Mouse (Mus musculus): ENCODE data around the gene Axin2. TPM values are rescaled to one million over a fixed set of nuclear protein-coding genes. Genes with fewer than 3 reads are reported as not detected.
A peak's percentile ranks its signal among the peaks of the same experiment; 100 is the strongest.

Axin2 gene
- total RNA-seq, 2 experiments from 2014 or later: 30.3 to 32.6 TPM

DNA sequence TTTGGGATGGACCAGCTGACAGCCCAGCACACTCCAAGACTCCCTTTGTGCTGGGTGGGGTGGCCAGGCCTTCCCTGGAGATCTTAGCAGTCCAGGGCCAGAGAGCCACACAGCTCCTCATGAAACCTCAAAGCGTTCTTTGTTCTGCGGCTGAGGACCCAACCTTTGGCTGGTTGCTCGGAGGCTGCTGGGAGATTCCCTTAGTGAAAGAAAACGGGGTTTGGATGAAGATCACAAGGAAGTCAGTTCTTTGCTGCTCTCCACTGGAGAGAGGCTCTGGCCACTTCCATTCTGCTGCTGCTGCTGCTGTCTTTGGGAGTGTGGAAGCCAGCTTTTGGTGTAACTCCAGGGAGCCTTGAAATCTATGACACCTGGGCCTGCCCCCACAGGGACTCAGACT lies 53.3 kb downstream of the Axin2 start:
- DNase-seq (ENCODE audit: low spot score in 2 of 2): no peak

GRCm38 (mm10) chr11:108973866-108974265 lies 53.7 kb downstream of the Axin2 start:
- DNase-seq (ENCODE audit: low spot score in 2 of 2): no peak

- no peak for DNase-seq (ENCODE audit: low spot score in 2 of 2)
These were observed 55.4 kb downstream of the Axin2 start for GRCm38 (mm10) chr11:108975583-108975982.

DNA sequence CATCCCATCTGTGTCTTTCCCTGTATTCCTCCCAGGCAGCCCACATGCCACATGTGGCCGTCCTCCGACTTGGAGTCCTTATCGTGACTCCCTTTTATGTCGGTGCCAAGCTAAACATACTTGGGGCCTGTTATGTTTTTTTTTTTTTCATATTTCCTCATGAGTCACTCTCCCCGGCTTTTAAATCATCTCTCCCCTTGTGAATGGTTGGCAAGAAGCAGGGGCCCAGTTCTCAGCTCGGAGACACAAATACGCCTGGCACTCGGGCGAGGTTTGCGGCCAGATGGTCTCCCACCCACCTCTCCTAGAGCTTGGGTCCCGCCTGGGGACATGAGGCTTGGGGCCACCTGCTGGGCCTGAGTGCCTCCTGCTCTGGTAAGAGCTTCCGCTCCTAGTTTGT lies 60.4 kb downstream of the Axin2 start:
- peak in 1 of 2 experiments; percentile 39 for DNase-seq (ENCODE audit: low spot score in 2 of 2)

DNA sequence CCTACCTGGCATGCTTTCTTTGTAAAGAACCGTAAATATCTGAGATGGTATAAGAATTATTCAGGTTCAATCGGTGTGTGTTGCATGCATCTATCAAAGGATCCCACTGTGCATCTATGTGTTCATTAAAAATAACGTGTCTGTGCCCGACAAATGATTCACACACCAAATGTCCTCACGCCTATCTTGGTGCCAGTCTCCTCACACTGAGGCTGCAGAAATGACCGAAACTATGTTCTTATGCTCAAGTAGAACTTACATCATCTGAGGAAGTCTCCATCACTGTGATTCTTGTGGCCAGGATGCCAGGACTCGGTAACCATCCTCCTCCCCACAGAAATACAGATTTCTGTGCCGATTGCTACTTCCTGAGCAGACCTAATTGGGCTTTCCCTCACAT lies 60.9 kb downstream of the Axin2 start:
- DNase-seq (ENCODE audit: low spot score in 2 of 2): no peak

- no peak for DNase-seq (ENCODE audit: low spot score in 2 of 2)
These were observed 63.4 kb downstream of the Axin2 start for GRCm38 (mm10) chr11:108983409-108984064.

DNA sequence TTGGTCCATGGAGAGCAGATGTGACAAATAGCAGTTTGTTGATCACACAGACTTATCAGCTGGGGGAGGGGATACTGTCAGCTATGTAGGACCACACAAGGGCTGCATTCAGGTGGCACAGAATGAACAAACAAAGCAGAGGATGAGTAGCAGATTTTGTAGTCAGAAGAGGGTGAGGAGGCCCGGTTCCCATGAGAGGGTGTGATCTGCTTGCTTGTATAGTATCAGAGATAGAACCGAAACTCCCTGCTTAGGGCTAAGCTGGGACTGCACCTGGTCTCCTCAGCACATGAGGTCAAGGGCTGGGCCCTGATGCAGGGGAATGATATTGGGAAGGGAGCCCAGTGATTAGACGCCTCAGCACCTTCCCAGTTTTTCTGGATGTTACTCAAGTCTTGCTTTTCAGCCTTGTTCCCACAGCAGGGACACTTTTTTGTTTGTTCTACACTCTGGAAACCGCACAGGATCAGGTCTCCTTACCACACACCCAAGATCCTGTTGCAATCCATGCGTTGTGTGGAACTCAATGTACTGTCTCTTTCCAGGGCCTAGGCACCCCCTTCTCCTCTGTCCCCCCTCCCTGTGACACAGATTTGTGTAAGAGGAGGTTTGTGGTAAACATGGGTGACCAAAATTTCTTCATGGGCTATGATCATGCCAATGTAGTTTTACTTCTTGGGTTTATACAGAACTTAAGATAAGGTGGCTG lies 64.7 kb downstream of the Axin2 start:
- no peak for DNase-seq (ENCODE audit: low spot score in 2 of 2)

- no peak for DNase-seq (ENCODE audit: low spot score in 2 of 2)
These were observed 65.7 kb downstream of the Axin2 start for GRCm38 (mm10) chr11:108985836-108986235.

- no peak for DNase-seq (ENCODE audit: low spot score in 2 of 2)
These were observed 67.1 kb downstream of the Axin2 start for GRCm38 (mm10) chr11:108987226-108987625.

DNA sequence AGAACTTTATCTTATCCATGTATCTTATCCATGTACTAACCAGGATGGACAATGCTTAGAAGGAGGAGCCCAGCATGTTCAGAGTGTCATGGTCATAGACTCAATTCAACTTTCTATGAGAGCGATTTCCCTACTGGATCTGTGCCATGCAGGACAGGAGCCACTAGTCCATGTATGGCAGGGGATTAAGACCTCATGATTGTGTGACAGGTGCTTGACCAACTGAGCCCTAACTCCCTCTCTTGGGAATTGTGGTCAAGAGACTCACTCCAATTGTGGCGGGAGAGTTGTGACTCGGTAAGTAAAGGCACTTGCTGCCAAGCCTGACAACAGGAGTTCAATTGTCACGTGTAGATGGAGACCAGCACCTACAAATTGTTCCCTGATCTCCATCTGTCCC lies 67.6 kb downstream of the Axin2 start:
- no peak for DNase-seq (ENCODE audit: low spot score in 2 of 2)

DNA sequence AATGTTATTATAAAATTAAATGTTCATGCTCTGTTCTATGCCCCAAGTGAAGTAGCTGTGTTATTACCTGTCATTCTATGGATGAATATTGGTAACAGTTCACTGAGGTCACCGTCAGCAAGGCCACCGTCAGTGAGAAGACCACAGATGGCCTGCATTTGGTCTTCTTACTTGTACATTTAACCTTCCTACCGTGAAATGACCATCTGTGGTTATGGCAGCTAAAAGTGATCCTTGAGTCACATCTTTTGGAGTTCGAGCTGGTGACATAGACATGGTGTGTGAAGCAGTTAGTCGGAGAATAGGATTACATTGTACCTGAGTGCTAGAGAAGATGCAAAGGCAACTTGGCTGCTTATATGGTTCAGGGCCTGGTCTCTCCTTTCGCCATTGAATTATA lies 68.1 kb downstream of the Axin2 start:
- DNase-seq (ENCODE audit: low spot score in 2 of 2): no peak

GRCm38 (mm10) chr11:108989940-108990339 lies 69.8 kb downstream of the Axin2 start:
- no peak for DNase-seq (ENCODE audit: low spot score in 2 of 2)

DNA sequence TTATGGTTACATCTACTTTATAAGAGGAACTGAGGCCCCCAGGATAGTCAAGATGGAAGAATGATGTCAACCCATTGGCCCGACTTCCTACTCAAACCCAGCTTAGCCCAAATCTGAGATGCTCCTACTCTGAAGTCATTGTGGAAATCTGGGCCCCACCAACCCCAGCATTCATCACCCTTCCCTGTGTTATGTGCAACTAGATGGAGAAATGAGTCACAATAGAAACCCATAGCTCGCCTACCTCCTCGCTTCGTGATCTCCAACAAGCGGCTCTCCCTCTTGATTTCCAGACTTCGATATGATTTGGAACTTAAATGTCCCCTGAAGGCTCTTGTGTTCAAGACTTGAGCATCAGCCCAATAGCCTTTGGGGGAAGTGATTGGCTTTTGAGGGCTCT lies 73.3 kb downstream of the Axin2 start:
- no peak for DNase-seq (ENCODE audit: low spot score in 2 of 2)

DNA sequence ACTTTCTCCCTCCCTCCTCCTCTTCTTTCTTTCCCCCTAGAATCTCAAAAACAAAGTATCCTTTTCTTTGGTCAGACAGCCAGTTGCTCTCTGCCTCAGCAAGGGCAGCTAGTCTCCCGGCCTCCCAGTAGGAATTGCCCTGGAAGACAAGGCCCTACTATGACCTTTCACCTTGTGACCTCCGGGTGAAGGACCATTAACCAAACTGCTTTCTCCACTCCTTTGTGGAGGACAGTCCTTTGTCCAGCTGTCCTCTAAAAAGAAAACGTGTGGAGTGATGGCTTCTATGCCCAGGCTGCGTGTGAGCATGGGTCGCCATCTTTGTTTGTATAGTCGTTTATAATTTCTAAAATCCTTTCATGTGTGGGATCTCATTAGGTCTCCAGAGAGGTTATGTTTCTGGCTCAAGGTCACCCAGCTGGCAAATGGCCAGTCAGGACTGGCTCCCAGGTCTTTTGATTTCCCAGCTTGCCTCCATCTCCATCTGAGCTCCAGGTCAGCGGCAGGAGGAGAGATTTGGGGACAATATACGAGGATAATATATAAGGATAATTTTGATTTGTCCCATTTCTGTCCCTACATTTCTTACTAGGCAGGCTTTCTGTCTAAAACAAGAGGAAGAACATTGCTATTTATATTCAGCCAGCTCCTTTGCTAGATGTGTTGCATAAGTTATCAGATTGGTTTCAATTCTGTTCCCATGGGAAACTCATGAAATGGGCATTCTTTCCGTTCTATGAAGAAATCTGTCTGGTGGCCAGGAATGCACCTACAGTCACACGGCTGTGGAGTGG lies 75.2 kb downstream of the Axin2 start:
- DNase-seq (ENCODE audit: low spot score in 2 of 2): no peak

DNA sequence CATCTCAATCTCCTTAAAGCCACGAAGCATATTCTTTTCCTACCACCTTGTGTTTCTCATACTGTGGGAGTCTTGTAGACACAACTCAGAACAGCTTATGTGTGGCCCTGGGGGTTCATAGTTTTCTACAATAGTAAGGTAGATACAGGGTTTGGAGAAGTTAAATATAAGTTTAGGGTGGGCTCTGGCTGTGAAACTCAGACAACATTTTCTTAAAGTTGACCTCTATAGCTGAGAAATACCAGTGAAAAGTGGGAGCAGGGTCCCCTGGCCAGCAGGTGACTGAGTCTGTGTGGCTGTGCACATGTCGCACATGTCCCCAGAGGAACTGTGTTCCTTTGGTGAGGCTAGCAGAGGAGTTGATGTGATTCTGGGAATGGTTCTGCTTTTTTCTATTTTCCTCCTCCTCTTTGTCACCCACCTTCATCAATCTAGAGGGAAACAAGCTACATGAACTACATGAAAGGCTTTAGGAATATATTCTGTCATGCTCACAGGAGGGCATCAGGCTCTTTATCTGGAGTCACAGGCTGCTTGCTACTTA lies 75.9 kb downstream of the Axin2 start:
- DNase-seq (ENCODE audit: low spot score in 2 of 2): no peak

DNA sequence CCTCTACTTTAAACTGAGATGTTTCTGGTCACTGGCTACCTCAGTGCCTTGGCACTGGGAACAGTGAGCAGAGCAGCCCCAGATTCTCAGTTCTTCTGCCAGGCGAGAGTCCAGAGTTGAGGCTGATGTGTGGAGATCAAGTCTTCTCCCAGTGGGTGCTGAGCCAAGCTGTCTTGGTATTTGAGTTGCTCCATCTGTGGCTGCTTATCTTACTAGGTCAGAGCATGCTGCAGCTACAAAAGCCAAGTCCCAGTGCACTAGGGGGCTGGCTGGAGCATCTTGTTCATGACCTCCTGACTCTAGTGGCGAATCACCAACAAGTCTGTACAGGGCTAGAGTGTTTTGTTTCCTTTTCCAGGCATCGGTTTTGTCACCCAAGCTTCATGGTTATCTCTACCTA lies 77.7 kb downstream of the Axin2 start:
- no peak for DNase-seq (ENCODE audit: low spot score in 2 of 2)

Other genes starting within 250 kb of the Axin2 start
- gene E030025P04Rik, start 224.0 kb downstream of the Axin2 start, total RNA-seq (2021): not detected

Data from layer of hippocampus, postnatal 10 days (tissue).